Mouse (Mus musculus): ENCODE measurements around the gene Sept11. TPM values are rescaled to one million over a fixed set of nuclear protein-coding genes. Genes with fewer than 3 reads are reported as not detected.
A peak's percentile ranks its signal among the peaks of the same experiment; 100 is the strongest.

Sept11 gene
- total RNA-seq, 2 experiments from 2014 or later, result 185 to 201 TPM

- intact Hi-C loops (cut with DNase I), result no loop called here
- DNase-seq (ENCODE audit: low spot score in 2 of 2), result no peak
Measured at GRCm38 (mm10) chr5:93124031-93124826, 31.0 kb downstream of the Sept11 start.

DNA sequence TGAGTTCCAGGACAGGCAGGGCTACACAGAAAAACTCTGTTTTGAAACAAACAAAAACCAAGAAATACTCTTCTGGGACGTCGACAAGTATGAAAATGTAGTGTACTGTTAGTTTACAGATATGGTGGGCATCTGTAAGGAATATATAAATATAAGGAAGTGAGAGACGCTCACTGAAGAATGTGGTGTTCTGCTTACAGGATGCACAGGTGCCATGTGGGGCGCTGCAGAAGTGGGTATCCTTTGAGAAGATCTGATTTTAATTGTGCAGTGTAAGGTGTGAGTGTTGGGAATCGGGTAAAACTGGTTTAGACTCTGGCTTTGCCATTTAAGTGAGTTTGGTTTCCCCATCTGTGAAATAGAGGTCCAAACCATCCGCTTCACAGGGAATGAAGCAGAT lies 32.1 kb downstream of the Sept11 start:
- DNase-seq (ENCODE audit: low spot score in 2 of 2), result no peak
- intact Hi-C loops (cut with DNase I), result loop anchor here (5.0 kb wide), 1 partner anchor 33 kb away; the partner anchor contains the start of gene Sept11

GRCm38 (mm10) chr5:93126222-93126929 lies 33.1 kb downstream of the Sept11 start:
- DNase-seq (ENCODE audit: low spot score in 2 of 2), result no peak
- intact Hi-C loops (cut with DNase I), result loop anchor here (5.0 kb wide), 1 partner anchor 34 kb away; the partner anchor contains the start of gene Sept11

DNA sequence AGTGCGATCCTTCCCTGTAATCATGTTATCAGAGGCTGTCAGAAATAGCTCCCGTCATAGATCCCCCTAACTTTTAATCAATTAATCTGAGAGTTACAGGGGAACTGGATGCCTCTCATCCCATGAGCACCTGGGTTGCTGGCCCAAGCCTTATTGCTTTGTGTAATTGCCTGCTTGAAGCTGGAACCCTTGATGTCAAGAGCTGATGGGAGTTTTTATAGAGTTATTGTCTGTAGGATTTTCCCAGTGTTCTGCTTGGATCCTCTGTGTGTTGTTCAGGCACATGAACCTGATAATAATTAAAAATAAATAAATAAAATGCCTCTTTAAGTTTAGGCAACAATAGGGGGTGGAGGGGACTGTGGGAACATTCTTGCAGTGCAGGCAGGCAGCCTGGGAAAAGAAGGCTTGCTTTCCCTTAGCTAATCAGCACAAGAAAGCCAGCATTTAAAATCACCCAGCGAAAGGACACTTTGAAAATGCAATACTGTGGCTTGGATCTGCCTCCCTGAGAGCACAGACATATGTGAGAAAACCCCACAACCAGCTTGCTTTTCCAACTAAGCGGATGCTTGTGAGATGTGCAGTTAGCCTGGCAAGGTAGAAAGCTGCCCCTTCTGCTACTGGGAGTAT lies 33.8 kb downstream of the Sept11 start:
- intact Hi-C loops (cut with DNase I), result loop anchor here (5.0 kb wide), 1 partner anchor 35 kb away; the partner anchor contains the start of gene Sept11
- no peak for DNase-seq (ENCODE audit: low spot score in 2 of 2)

- intact Hi-C loops (cut with DNase I), result loop anchor here (5.0 kb wide), 1 partner anchor 35 kb away; the partner anchor contains the start of gene Sept11
- peak in 1 of 2 experiments; percentile 60 for DNase-seq (ENCODE audit: low spot score in 2 of 2)
Measured at GRCm38 (mm10) chr5:93127722-93128121, 34.5 kb downstream of the Sept11 start.

- intact Hi-C loops (cut with DNase I), result loop anchor here (5.0 kb wide), 1 partner anchor 36 kb away; the partner anchor contains the start of gene Sept11
- no peak for DNase-seq (ENCODE audit: low spot score in 2 of 2)
Measured at GRCm38 (mm10) chr5:93128765-93129164, 35.5 kb downstream of the Sept11 start.

DNA sequence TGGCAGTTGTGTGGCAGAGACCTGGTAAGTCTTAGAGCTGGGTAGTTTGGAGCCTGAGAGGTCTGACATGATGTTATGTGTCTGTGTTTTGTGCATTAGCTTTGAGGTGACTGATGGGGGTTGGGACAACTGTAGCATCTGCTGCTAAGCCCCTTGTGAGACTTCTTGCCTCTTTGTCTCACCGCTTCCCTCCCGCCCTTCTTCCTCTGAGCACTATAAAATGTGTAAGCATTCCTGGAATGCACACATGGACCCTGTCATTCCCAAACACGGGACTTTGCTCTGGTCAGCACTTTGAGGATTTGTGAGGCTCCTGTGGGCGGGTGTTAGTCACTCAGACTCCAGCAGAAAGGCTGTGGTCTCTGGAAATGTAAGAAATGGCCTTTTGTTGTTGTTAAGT lies 36.7 kb downstream of the Sept11 start:
- DNase-seq (ENCODE audit: low spot score in 2 of 2), result no peak
- intact Hi-C loops (cut with DNase I), result loop anchor here (5.0 to 10.0 kb wide), 2 partner anchors 38 to 125 kb away; partner anchors contain the start of gene Sept11

- intact Hi-C loops (cut with DNase I), result loop anchor here (10.0 kb wide), 1 partner anchor 127 kb away; no protein-coding TSS in a partner anchor
- no peak for DNase-seq (ENCODE audit: low spot score in 2 of 2)
Measured at GRCm38 (mm10) chr5:93131401-93131800, 38.2 kb downstream of the Sept11 start.

GRCm38 (mm10) chr5:93133445-93134244 lies 40.4 kb downstream of the Sept11 start:
- intact Hi-C loops (cut with DNase I), result loop anchor here (10.0 kb wide), 1 partner anchor 129 kb away; no protein-coding TSS in a partner anchor

GRCm38 (mm10) chr5:93135368-93136107 lies 42.3 kb downstream of the Sept11 start:
- intact Hi-C loops (cut with DNase I), result loop anchor here (10.0 kb wide), 1 partner anchor 131 kb away; no protein-coding TSS in a partner anchor
- DNase-seq (ENCODE audit: low spot score in 2 of 2), result no peak

More at GRCm38 (mm10) chr5:93133445-93134244, 40.4 kb downstream of the Sept11 start:
- peak in 1 of 2 experiments; percentile 50 for DNase-seq (ENCODE audit: low spot score in 2 of 2)

DNA sequence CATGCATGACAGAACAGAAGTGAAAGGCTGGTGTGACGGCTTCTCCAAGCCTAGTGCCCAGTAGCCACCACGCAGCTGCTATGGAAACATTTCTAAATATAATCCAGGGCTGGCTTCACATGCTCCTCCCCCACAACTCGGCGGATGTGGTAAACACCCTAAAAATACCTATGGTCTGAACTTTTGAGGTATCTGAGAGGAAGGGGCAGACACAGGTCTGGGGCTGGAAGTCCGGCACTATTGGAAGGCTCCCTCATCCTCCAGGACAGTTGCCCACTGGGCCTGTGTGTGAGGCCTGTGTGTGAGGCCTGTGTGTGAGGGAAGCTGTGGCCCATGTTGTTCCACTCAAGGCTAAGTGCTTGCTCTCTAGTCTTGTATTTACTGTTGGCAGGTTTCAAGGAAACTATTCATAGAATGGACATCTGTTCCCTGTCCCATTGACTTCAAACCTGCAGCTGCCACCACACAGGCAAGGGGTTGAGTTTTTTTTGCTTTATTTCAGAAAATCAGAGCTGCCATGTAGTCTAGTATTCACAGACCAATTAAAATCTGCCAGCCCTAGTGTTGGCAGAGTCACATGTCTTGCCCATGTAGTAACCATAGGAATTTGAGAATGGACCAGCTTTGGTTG lies 43.8 kb downstream of the Sept11 start:
- intact Hi-C loops (cut with DNase I), result loop anchor here (10.0 kb wide), 1 partner anchor 132 kb away; no protein-coding TSS in a partner anchor
- peak; percentile 61 to 65 for DNase-seq (ENCODE audit: low spot score in 2 of 2)

DNA sequence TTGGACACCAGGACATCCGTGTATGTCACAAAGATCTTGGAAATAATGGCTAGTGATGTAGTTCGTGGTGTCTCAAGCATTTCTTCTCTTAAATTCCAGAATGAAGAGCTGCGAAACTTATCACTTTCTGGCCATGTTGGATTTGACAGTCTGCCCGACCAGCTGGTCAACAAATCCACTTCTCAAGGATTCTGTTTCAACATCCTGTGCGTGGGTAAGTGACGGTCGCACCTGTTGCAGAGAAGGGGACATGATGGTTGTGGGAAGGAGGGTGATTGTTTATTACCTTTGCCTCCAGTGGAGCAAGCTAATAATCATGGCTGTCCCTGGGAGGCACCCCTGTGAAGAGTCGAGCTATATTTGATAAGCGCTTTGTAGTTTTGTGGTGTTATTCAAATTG lies 46.1 kb downstream of the Sept11 start:
- DNase-seq (ENCODE audit: low spot score in 2 of 2), result peak in 1 of 2 experiments; percentile 33

GRCm38 (mm10) chr5:93140747-93141146 lies 47.5 kb downstream of the Sept11 start:
- intact Hi-C loops (cut with DNase I), result no loop called here
- no peak for DNase-seq (ENCODE audit: low spot score in 2 of 2)

More for the DNA sequence above, 46.1 kb downstream of the Sept11 start:
- intact Hi-C loops (cut with DNase I), result loop anchor here (10.0 kb wide), 1 partner anchor 135 kb away; no protein-coding TSS in a partner anchor

DNA sequence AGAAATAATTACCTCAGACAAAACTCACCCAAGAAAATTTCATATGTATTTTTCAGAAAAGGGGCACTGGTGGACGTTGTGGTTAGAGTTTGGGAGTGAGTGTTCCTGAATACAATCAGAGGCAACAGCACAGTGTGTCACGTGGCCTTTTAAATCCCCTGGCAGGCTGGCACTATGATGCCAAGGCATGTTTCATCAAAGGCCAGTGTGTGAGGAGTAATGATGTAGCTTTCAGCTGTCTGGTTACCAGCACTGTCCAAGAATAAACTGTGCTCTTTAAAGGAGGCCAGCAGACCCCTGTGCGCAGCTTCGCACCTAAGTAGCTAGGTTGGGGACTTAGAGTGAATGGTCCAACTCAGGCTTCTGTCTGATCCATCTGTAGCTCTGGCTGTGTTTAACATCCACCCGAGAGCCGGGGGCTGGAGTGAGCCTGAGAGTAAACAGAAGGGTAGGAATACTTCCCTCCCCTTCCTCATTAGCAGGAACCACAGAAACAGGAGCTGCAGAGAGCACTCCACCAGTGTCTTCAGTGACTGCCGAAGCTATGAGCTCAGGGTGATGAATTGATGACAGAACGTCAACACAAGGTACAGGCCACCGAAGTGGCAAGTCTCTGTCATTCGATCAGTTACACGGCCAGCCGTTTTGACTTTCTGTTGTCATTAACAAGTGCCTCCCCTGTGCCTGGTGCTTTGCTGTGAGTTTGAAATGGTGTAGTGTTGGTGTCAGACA lies 50.3 kb downstream of the Sept11 start:
- intact Hi-C loops (cut with DNase I), result no loop called here

GRCm38 (mm10) chr5:93144874-93145273 lies 51.6 kb downstream of the Sept11 start:
- DNase-seq (ENCODE audit: low spot score in 2 of 2), result no peak
- intact Hi-C loops (cut with DNase I), result no loop called here

More for the DNA sequence above, 50.3 kb downstream of the Sept11 start:
- DNase-seq (ENCODE audit: low spot score in 2 of 2), result no peak

DNA sequence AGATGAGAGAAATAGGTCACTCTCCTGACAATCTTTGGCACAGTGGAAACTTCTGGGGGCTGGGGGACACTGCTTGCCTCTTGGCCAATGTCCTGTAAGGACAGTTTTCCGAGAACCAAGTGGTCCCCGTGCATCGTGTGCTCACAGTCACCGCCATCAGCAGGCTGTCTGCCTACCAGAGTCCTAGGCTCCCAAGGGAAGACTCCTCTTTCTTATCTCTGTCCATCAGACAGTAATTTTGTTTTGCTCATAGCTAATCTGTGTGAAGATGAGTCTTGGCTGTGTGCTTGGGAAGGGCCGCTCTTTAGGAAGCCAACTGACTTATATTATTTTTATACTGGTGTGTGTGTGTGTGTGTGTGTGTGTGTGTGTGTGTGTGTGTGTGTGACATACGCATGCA lies 52.3 kb downstream of the Sept11 start:
- intact Hi-C loops (cut with DNase I), result no loop called here
- DNase-seq (ENCODE audit: low spot score in 2 of 2), result no peak

Measured in left cerebral cortex, postnatal 36 days (tissue).